In the genomic region with DNA sequence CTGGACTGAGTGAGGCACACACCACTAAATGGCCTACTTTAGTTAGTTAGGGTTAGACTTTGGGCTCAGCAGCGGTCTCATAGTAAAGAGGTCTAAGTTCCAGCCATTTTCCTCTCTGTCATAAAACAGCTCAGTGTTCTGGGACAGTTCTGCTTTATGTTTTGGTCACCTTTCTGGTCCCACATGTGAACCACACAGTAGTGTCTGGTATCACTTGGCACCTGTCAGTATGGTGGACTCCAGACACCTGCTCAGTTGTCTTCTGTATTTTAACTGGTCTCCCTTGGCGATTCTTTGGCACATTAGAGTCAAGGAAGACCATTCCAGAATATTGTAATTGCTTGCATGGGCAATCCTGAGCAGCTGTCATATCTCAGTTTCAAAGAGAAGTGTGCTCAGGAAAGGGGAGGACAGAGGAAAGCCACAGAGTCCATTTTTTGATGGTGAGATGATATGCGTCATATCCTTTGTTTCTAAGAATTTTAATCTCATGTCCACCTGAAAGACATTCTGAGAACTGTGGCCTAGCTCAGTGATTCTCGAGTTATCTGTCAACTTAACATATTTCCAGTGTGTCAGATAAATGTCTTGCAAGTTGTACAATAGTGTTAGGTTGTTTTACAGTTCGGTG, we compare ENCODE assay signal across 34 mouse cellular contexts. TPM values are rescaled to one million over a fixed set of nuclear protein-coding genes. Genes with fewer than 3 reads are reported as not detected.
A peak's percentile ranks its signal among the peaks of the same experiment; 100 is the strongest.
DNase-seq lines count a peak whose midpoint lies in the region; ATAC-seq lines count a peak whose summit lies in the region.
"Had no signal": no experiment of that assay in that cellular context is flagged by ENCODE, and none has a peak within 500 bp of the region (broad histone marks: within the 10 kb centered on the region; RNA-seq: fewer than 3 reads in every experiment).

No protein-coding gene starts in this region.

- no peak overlapping the region for H3K4me2 ChIP-seq in liver, embryonic 15.5 days
- H3K4me2 ChIP-seq in liver, embryonic 11.5 days: no peak overlapping the region
- H3K4me2 ChIP-seq in midbrain, embryonic 13.5 days (replicated peaks): no peak overlapping the region
- H3K4me2 ChIP-seq: heart, embryonic 15.5 days; hindbrain, embryonic 12.5 days; intestine, embryonic 15.5 days; midbrain, embryonic 12.5 days; neural tube, embryonic 15.5 days had no signal

- H3K36me3 ChIP-seq in liver, embryonic 15.5 days (replicated peaks): no peaks in the 10 kb centered on the region
- no peaks in the 10 kb centered on the region for H3K36me3 ChIP-seq in liver, embryonic 11.5 days (ENCODE audit: control insufficient read depth, insufficient read depth, low read length)
- no peaks in the 10 kb centered on the region for H3K36me3 ChIP-seq in midbrain, embryonic 13.5 days
- H3K36me3 ChIP-seq: heart, embryonic 15.5 days; hindbrain, embryonic 12.5 days; intestine, embryonic 15.5 days; midbrain, embryonic 12.5 days; neural tube, embryonic 15.5 days had no signal

- H3K27ac ChIP-seq in liver, embryonic 15.5 days (replicated peaks): peak overlapping the region; percentile 31; the same call in 1 of the 2 replicates
- no peak overlapping the region for H3K27ac ChIP-seq in liver, embryonic 11.5 days (ENCODE audit: low read depth, low read length)
- no peak overlapping the region for H3K27ac ChIP-seq in midbrain, embryonic 13.5 days
- H3K27ac ChIP-seq: heart, adult 2 months; heart, embryonic 15.5 days; hindbrain, embryonic 12.5 days; hindbrain, postnatal 0 days; intestine, embryonic 15.5 days; layer of hippocampus, adult 2 months; macrophage; midbrain, embryonic 12.5 days; neural tube, embryonic 15.5 days; stomach, postnatal 0 days had no signal

- H3K9me3 ChIP-seq in liver, embryonic 15.5 days (replicated peaks): no peaks in the 10 kb centered on the region
- no peaks in the 10 kb centered on the region for H3K9me3 ChIP-seq in liver, embryonic 11.5 days (ENCODE audit: control insufficient read depth, low read length)
- H3K9me3 ChIP-seq in midbrain, embryonic 13.5 days: no peaks in the 10 kb centered on the region
- H3K9me3 ChIP-seq: heart, embryonic 15.5 days; hindbrain, embryonic 12.5 days; intestine, embryonic 15.5 days; midbrain, embryonic 12.5 days; neural tube, embryonic 15.5 days had no signal

- H3K27me3 ChIP-seq in liver, embryonic 15.5 days: no peaks in the 10 kb centered on the region
- H3K27me3 ChIP-seq in liver, embryonic 11.5 days (replicated peaks; ENCODE audit: control insufficient read depth, insufficient read depth, low read length): no peaks in the 10 kb centered on the region
- no peaks in the 10 kb centered on the region for H3K27me3 ChIP-seq in midbrain, embryonic 13.5 days
- H3K27me3 ChIP-seq: heart, embryonic 15.5 days; hindbrain, embryonic 12.5 days; intestine, embryonic 15.5 days; midbrain, embryonic 12.5 days; neural tube, embryonic 15.5 days had no signal

- no peak for ATAC-seq in liver, embryonic 15.5 days (ENCODE audit: insufficient read depth)
- no peak for ATAC-seq in liver, embryonic 11.5 days (replicated peaks; ENCODE audit: low FRiP score)
- ATAC-seq in megakaryocyte progenitor cell, adult 5-6 weeks (replicated peaks; ENCODE audit: poor library complexity): peak; percentile 53
- ATAC-seq in midbrain, embryonic 13.5 days: no peak
- ATAC-seq: forebrain, embryonic 14.5 days; hindbrain, postnatal 0 days; intestine, embryonic 15.5 days had no signal

- H3K4me1 ChIP-seq in liver, embryonic 15.5 days (replicated peaks): peaks cover 28% of the 10 kb centered on the region
- H3K4me1 ChIP-seq in liver, embryonic 11.5 days (replicated peaks; ENCODE audit: control insufficient read depth, insufficient read depth, low read length): peaks cover 12% of the 10 kb centered on the region
- no peaks in the 10 kb centered on the region for H3K4me1 ChIP-seq in midbrain, embryonic 13.5 days (replicated peaks)
- H3K4me1 ChIP-seq: hindbrain, embryonic 12.5 days; intestine, embryonic 15.5 days; neural tube, embryonic 15.5 days had no signal

- WGBS in liver, embryonic 15.5 days (ENCODE audit: insufficient replicate concordance): 41% methylated on average over 5 of the region's 5 CpGs
- WGBS in liver, embryonic 11.5 days: 70% methylated on average over 5 of the region's 5 CpGs
- WGBS in midbrain, embryonic 13.5 days: 87% methylated on average over 5 of the region's 5 CpGs

- H3K9ac ChIP-seq in liver, embryonic 15.5 days: no peak overlapping the region
- no peak overlapping the region for H3K9ac ChIP-seq in liver, embryonic 11.5 days (ENCODE audit: low read depth, low read length)
- H3K9ac ChIP-seq in midbrain, embryonic 13.5 days (replicated peaks): no peak overlapping the region
- H3K9ac ChIP-seq: heart, embryonic 15.5 days; hindbrain, embryonic 12.5 days; intestine, embryonic 15.5 days; midbrain, embryonic 12.5 days; neural tube, embryonic 15.5 days had no signal

- DNase-seq in cerebellum, postnatal 10 days: peak; percentile 20 to 26
- no peak for DNase-seq in cerebellum, adult 11-12 months
- DNase-seq in liver, embryonic 11.5 days (ENCODE audit: low spot score): no peak
- DNase-seq in adipocyte (ENCODE audit: low spot score): no peak
- no peak for DNase-seq in Muller cell, postnatal 12 days (ENCODE audit: inconsistent ontology term)
- DNase-seq: adrenal gland, adult 2 months; adrenal gland, postnatal 36 days; cerebellum, adult 2 months; cerebellum, postnatal 25 days; gastrocnemius, postnatal 36 days; heart, adult 2 months; kidney, adult 2 months; kidney, postnatal 36 days; left cerebral cortex, postnatal 4 days; lung, adult 2 months; lung, postnatal 10 days; retina, postnatal 1 day; right cerebral cortex, postnatal 14 days; spleen, adult 18-20 months; thymus, adult 18-20 months; thymus, postnatal 25 days had no signal

- H3K4me3 ChIP-seq in liver, embryonic 15.5 days (replicated peaks): no peak overlapping the region
- no peak overlapping the region for H3K4me3 ChIP-seq in liver, embryonic 11.5 days (ENCODE audit: low read depth, low read length)
- H3K4me3 ChIP-seq in midbrain, embryonic 13.5 days (replicated peaks): no peak overlapping the region
- H3K4me3 ChIP-seq: heart, adult 2 months; heart, embryonic 15.5 days; hindbrain, embryonic 12.5 days; intestine, embryonic 15.5 days; layer of hippocampus, adult 2 months; midbrain, embryonic 12.5 days; neural tube, embryonic 15.5 days had no signal

RNA-seq across cellular contexts. Expression of a gene that starts 11.3 kb away (rescaled TPM):
- 5.9 and 6.2 TPM in 2 replicates for polyA plus RNA-seq in liver, embryonic 15.5 days (2015; fragmentation: Nextera tagmentation; extraction: Ambion mirVana)
- polyA plus RNA-seq in liver, embryonic 11.5 days (2014; fragmentation: Nextera tagmentation; extraction: Ambion mirVana): 20.0 and 20.5 TPM in 2 replicates
- 32.2 and 46.0 TPM in 2 replicates for total RNA-seq in megakaryocyte progenitor cell, adult 5-6 weeks (2015)
- total RNA-seq in megakaryocyte progenitor cell, adult 5-6 weeks (2017): 29.6 and 38.5 TPM in 2 replicates
- polyA plus RNA-seq in midbrain, embryonic 13.5 days (2015; fragmentation: Nextera tagmentation; extraction: Ambion mirVana): 45.5 and 46.2 TPM in 2 replicates

Comparison
In these comparisons a context has a peak if more than half of its experiments do, and no peak if none do; other contexts are left out.
1. DNase-seq: peak in cerebellum, postnatal 10 days (2 of 2); none in cerebellum, adult 11-12 months (single experiment), liver, embryonic 11.5 days (single experiment), adipocyte (single experiment) and Muller cell, postnatal 12 days (single experiment).